Mouse (Mus musculus): ENCODE results near the gene Snapc3.

GRCm38 (mm10) chr4:83441050-83441449, 23.5 kb downstream of the Snapc3 start:
- TF ChIP-seq ZMIZ1 (IDR thresholded peaks at IDR 0.05; ENCODE audit: low read depth, low read length) (no peak), CTCF (conservative IDR thresholded peaks at IDR 0.05 in 1 of 2, IDR thresholded peaks at IDR 0.05 in 1 of 2; ENCODE audit: low read depth in 2 of 2, low read length in 2 of 2) (no peak), TBP (conservative IDR thresholded peaks at IDR 0.05; ENCODE audit: low read depth, low read length) (no peak), MAX (IDR thresholded peaks at IDR 0.05; ENCODE audit: low read length) (no peak), EP300 (IDR thresholded peaks at IDR 0.05; ENCODE audit: low read length) (no peak)

All from CH12.LX (cell line).